Mouse (Mus musculus): ENCODE measurements around the gene Tmem45b. TPM values are rescaled to one million over a fixed set of nuclear protein-coding genes. Genes with fewer than 3 reads are reported as not detected.

Gene Tmem45b
- total RNA-seq (2023), result not detected

DNA sequence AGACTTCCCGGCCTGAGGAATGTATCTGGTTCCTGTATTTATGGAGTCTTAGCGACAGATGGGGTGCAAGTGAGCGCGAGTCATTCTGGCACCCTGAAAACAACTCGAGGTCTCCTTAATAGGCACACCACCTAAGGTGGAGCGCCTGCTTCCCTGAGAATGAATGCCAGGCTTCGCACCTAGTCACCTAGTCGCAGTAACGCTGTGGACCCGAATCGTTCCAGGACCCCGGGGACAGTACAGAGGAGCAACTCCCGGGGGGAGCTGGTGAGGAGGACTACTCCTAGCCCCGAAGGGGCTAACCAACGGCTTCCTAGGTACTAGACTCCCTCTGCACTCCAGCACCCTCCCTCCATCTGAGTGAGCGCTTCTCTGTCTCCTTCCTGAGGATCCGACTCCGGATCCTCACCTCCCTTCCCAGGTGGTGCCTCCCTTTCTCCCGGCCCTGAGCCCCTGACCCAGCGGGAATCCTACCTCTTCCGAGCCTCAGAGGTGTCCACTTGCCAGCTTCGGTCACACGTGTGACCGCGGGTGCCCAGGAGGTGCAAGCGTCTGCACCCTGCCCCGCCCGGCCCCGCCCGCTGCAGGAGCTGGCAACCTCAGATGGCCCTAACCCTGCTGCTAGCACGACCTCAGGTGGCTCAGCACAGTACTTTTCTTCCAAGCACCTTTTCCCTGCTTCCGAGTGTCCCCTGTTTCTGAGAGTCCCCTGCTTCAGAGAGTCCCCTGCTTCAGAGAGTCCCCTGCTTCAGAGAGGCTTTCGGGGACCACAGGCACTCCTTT lies at the start of gene Tmem45b:
Tmem45b (minus strand) TSS at position 771 of the 783 bp plus-strand sequence.

GRCm38 (mm10) chr9:31385947-31386354 lies 78.3 kb downstream of the Tmem45b start, which contains the start of gene Nfrkb:
Nfrkb (plus strand) TSS chr9:31386192.

Other genes with a start within 250 kb of the Tmem45b start
- 10 to 100 TPM; 19.1 to 19.6 TPM for gene Prdm10, start 183.9 kb downstream of the Tmem45b start, total RNA-seq (2023)
- gene Nfrkb, start 78.3 kb downstream of the Tmem45b start, total RNA-seq (2023), result 100 to 1,000 TPM in 1 of 2 experiments, 10 to 100 TPM in 1; 88.3 to 101 TPM

All from B cell, adult 67 days (primary cell).